Mouse (Mus musculus) intestine, postnatal 0 days (tissue): ENCODE measurements around the gene Tdo2. TPM values are rescaled to one million over a fixed set of nuclear protein-coding genes. Genes with fewer than 3 reads are reported as not detected.

ENCODE experiments used
- ATAC-seq: fragments of 200-750 bp; cut with Nextera tagmentation; 2 replicates; pipeline ENCODE4 v1.8.0; 2017; ENCODE audit warnings: mild to moderate bottlenecking, moderate TSS enrichment, moderate library complexity
- H3K27ac ChIP-seq: fragments of 300-500 bp; sonication (generic); 2 replicates; pipeline ENCODE4 v1.5.1; 2014; ENCODE audit warnings: mild to moderate bottlenecking, low read depth, low read length, moderate library complexity
- H3K27me3 ChIP-seq: fragments of 300-500 bp; sonication (generic); replicated peaks from 2 replicates; pipeline ENCODE4 v1.6.1; 2014; ENCODE audit warnings: low read length, mixed read lengths; ENCODE audit not compliant: control insufficient read depth, insufficient read depth
- H3K36me3 ChIP-seq: fragments of 300-500 bp; sonication (generic); 2 replicates; pipeline ENCODE4 v1.6.1; 2014; ENCODE audit warnings: mild to moderate bottlenecking, moderate library complexity; ENCODE audit not compliant: control insufficient read depth, insufficient read depth
- H3K4me1 ChIP-seq: fragments of 300-500 bp; sonication (generic); replicated peaks from 2 replicates; pipeline ENCODE4 v1.6.1; 2014; ENCODE audit warnings: antibody characterized with exemption, low read length, mixed read lengths; ENCODE audit not compliant: control insufficient read depth, insufficient read depth
- H3K4me2 ChIP-seq: fragments of 300-500 bp; sonication (generic); replicated peaks from 2 replicates; pipeline ENCODE4 v1.6.1; 2014; ENCODE audit warnings: low read depth, mild to moderate bottlenecking, moderate library complexity
- H3K4me3 ChIP-seq: fragments of 300-500 bp; sonication (generic); 2 replicates; pipeline ENCODE4 v1.5.1; 2014; ENCODE audit warnings: low read depth, low read length
- H3K9ac ChIP-seq: fragments of 300-500 bp; sonication (generic); 2 replicates; pipeline ENCODE4 v1.6.1; 2014; ENCODE audit warnings: mild to moderate bottlenecking, low read depth, low read length
- H3K9me3 ChIP-seq: fragments of 300-500 bp; sonication (generic); 2 replicates; pipeline ENCODE4 v1.6.1; 2016; ENCODE audit warnings: mixed run types; ENCODE audit not compliant: control insufficient read depth
- CTCF ChIP-seq: sonication (generic); IDR thresholded peaks from 2 replicates; pipeline ENCODE4 v1.5.1; 2016; ENCODE audit warnings: low read depth, mild to moderate bottlenecking, control low read depth, antibody characterized with exemption, moderate library complexity
- WGBS: fragments of 180-500 bp; shearing (Covaris S2); extraction: QIAGEN DNeasy Blood & Tissue Kit; methylation state at CpG from one replicate; pipeline ENCODE4 v1.1.7; 2014; 5-methylcytosine and 5-hydroxymethylcytosine counted together
- polyA plus RNA-seq: library from polyadenylated mRNA; unstranded; fragments of >200 nt; fragmentation: Nextera tagmentation; extraction: Ambion mirVana; gene quantifications from 2 replicates; pipeline ENCODE4 v1.2.1, GENCODE M21; 2015

Tdo2 gene
- 0.68 and 1.0 TPM in 2 replicates for polyA plus RNA-seq

DNA sequence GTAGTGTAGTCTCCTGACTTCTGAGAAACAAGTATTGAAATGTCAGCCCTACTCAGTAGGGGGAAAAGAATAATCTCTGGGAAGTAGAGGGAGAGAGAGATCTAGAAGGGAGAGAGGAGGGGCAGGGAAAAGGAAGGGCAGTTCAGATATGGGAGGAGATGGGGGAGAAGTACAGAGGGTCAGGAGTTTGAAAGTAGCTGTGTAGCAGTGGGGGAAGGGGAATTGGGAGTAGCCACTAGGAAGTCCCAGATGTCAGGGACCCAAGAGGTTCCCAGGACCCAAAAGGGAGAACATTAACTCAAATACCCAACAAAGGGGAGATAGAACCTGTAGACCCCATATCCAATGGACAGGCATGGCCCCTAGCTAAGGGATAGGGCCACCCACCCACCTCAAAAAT, at the start of gene Tdo2:
Gene Tdo2, minus strand, starts transcription at position 101 of the 400 bp plus-strand sequence.
- H3K27me3 ChIP-seq, result no peaks in the 10 kb centered on the region
- H3K27ac ChIP-seq, result no peak within 1 kb of the TSS
- no peak for TF ChIP-seq CTCF
- no peaks in the 10 kb centered on the region for H3K9me3 ChIP-seq
- no peak within 1 kb of the TSS for H3K4me3 ChIP-seq
- H3K9ac ChIP-seq, result no peak within 1 kb of the TSS
- H3K36me3 ChIP-seq, result no peaks in the 10 kb centered on the region
- H3K4me1 ChIP-seq, result no peaks in the 10 kb centered on the region; the same call in 1 of the 2 replicates
- H3K4me2 ChIP-seq, result no peak within 1 kb of the TSS
- ATAC-seq, result no peak

DNA sequence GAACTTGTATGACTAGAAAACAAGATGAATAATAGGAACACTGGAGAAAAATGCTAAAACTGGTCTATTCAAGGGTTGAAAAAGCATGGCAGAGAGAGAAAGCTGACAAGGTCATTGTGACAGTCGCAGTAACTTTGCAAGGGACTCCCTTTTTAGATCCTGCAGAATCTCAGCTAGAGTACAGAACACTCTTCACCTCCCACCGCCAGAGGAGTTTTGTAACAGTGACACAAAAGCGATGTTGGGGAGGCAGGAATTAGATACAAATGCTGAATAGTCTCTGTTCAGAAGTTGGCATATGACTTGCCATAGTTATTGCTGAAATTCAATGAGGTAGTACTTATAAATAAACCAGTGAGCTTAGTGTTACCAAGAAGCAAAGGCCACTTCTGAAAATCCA, 47.1 kb upstream of the Tdo2 start:
- no peaks in the 10 kb centered on the region for H3K9me3 ChIP-seq
- no peaks in the 10 kb centered on the region for H3K36me3 ChIP-seq
- no peak overlapping the region for H3K4me3 ChIP-seq
- no peaks in the 10 kb centered on the region for H3K27me3 ChIP-seq
- 88% methylated on average over 3 of the region's 3 CpGs for WGBS
- H3K4me2 ChIP-seq, result no peak overlapping the region
- TF ChIP-seq CTCF, result no peak
- ATAC-seq, result no peak
- no peaks in the 10 kb centered on the region for H3K4me1 ChIP-seq
- H3K9ac ChIP-seq, result no peak overlapping the region
- H3K27ac ChIP-seq, result no peak overlapping the region

DNA sequence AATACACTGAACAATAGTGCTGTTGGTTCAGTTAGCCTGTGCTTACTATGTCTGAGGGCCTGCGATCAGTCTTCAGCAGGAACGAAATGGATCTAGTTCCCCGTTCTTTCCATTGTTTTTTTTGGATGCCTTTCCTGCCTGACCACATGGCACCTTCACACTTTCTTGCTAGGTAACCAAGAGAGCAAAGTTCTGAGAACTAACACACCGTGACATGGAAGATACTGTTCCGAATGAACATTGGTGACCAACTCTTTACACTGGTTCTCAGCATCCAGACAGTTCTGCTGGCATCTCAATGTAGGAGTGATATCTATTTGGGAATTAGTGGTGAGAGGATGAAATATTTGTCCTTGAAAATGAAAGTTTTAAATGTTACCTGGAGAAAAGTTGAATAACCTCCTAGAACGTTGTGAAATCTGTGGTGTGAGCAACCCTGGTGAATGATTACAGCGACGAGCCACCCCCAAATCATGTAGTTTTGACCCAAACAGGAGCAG, 46.5 kb upstream of the Tdo2 start:
- Histone ChIP-seq H3K4me2 (no peak overlapping the region), H3K4me3 (no peak overlapping the region), H3K9me3 (no peaks in the 10 kb centered on the region), H3K4me1 (no peaks in the 10 kb centered on the region), H3K27me3 (no peaks in the 10 kb centered on the region), H3K27ac (no peak overlapping the region), H3K9ac (no peak overlapping the region), H3K36me3 (no peaks in the 10 kb centered on the region)
- no peak for TF ChIP-seq CTCF
- 87% methylated on average over 8 of the region's 8 CpGs for WGBS
- no peak for ATAC-seq

DNA sequence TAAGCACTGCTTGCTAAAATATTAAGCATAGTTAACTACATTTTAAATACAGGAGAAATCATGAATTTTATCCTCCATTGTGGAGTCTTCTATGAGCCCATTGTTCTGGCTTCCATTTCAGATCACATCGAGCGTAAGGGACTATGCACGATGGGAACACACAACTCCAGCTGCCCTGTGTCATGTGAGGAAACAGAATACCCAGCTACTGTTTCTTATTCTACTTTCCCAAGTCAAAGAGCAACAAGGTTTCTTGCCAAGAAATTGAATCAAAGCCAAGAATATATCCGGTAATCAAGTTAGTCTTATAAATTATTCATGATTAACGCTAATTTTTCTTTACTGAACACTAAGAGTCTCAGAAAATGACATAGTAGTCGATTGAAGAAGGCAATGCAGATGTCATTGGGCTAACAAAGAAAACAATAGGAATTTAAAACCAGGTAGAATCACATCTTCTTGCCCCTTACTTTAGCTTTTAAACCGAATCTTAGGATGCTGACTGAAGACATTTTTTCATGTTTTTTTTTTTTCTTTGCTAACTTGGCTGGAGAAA, 38.2 kb upstream of the Tdo2 start:
- Histone ChIP-seq H3K27me3 (no peaks in the 10 kb centered on the region), H3K36me3 (no peaks in the 10 kb centered on the region), H3K4me3 (no peak overlapping the region), H3K4me1 (no peaks in the 10 kb centered on the region), H3K4me2 (no peak overlapping the region), H3K9ac (no peak overlapping the region), H3K9me3 (no peaks in the 10 kb centered on the region), H3K27ac (no peak overlapping the region)
- TF ChIP-seq CTCF, result no peak
- no peak for ATAC-seq
- WGBS, result 70% methylated on average over 7 of the region's 7 CpGs

DNA sequence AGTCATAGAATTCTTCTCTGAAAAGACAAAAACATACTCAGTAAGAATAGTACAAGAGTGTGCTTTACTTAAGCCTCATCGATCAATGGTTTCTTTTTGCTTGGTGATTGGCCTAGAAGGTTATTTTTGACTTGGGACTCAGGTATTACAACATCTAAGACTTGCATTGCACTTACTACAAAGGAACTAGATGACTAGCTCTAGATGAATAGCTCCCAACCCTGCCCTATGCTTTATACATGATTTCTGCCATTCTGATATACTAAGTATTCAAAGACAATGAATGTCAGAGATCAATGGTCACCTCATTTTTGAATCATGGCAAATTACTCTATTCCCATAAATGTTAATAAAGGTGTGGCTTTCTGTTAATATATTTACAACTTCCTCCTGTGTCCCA, 31.0 kb upstream of the Tdo2 start:
- H3K4me3 ChIP-seq, result no peak overlapping the region

DNA sequence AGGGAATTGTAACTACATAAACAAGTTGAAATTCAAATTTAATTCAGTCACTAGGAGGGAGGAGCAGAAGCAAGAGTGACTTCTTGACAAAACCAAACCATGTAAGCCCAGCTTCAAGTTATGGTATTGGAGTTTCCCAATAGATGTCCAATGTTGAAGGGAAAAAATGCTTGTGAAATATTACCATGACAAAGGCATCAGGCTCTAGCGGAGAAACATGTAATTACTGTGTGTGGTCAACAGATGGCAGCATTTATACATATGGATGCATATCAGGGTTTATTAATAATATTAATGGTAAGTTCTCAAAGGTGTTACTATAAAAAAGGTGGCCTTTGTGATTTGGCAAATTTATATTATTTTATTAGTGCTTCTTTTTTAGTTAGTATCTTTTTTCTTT, 20.0 kb upstream of the Tdo2 start:
- H3K27me3 ChIP-seq, result no peaks in the 10 kb centered on the region
- H3K4me2 ChIP-seq, result no peak overlapping the region
- H3K9ac ChIP-seq, result no peak overlapping the region
- no peaks in the 10 kb centered on the region for H3K4me1 ChIP-seq
- no peaks in the 10 kb centered on the region for H3K9me3 ChIP-seq
- TF ChIP-seq CTCF, result peak; percentile 77
- H3K36me3 ChIP-seq, result no peaks in the 10 kb centered on the region
- H3K4me3 ChIP-seq, result no peak overlapping the region
- WGBS, result 0% methylated on average over 1 of the region's 1 CpGs
- H3K27ac ChIP-seq, result no peak overlapping the region
- ATAC-seq, result no peak

More for the DNA sequence above, 31.0 kb upstream of the Tdo2 start:
- H3K27me3 ChIP-seq, result no peaks in the 10 kb centered on the region
- ATAC-seq, result no peak
- WGBS, result 92% methylated on average over 1 of the region's 1 CpGs
- no peaks in the 10 kb centered on the region for H3K9me3 ChIP-seq
- no peak overlapping the region for H3K9ac ChIP-seq
- TF ChIP-seq CTCF, result no peak
- no peak overlapping the region for H3K4me2 ChIP-seq
- no peaks in the 10 kb centered on the region for H3K4me1 ChIP-seq
- no peaks in the 10 kb centered on the region for H3K36me3 ChIP-seq
- H3K27ac ChIP-seq, result no peak overlapping the region

DNA sequence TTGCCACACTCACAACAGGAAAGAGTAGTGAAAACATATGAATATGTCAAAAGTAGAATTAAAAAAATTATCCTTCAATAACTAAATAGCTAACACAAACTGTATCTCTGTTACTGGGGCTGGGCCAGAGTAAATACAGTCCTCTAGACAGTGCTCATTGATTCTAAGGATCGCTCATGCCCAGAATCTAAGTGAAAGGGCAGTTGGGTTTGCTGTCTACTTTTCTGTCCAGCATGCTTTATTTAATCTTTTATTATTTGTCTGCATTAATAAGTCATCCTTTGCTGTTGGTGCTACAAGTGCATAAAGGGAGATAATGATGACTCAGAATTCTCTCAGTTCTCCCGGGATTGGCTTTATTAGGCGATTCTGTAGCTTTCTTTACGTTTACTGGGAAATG, 19.4 kb upstream of the Tdo2 start:
- 33% methylated on average over 4 of the region's 4 CpGs for whole genome bisulfite sequencing
- Histone ChIP-seq H3K9me3 (no peaks in the 10 kb centered on the region), H3K36me3 (no peaks in the 10 kb centered on the region), H3K9ac (no peak overlapping the region), H3K27ac (no peak overlapping the region), H3K4me1 (no peaks in the 10 kb centered on the region), H3K4me2 (no peak overlapping the region), H3K27me3 (no peaks in the 10 kb centered on the region), H3K4me3 (no peak overlapping the region)
- ATAC-seq, result no peak
- no peak for TF ChIP-seq CTCF
